Mouse (Mus musculus) lung, embryonic 14.5 days (tissue): ENCODE measurements around the gene Tuba8. TPM values are rescaled to one million over a fixed set of nuclear protein-coding genes. Genes with fewer than 3 reads are reported as not detected.

Experiments
- ATAC-seq: fragments of 200-750 bp; cut with Nextera tagmentation; 2 replicates; pipeline ENCODE4 v1.8.0; 2017; ENCODE audit warnings: mild to moderate bottlenecking, moderate TSS enrichment, moderate library complexity; ENCODE audit not compliant: insufficient read depth
- DNase-seq: peaks from one replicate; pipeline ENCODE4 v3.0.0-alpha.2; 2015
- H3K27ac ChIP-seq: fragments of 300-500 bp; sonication (generic); 2 replicates; pipeline ENCODE4 v1.5.1; 2014; ENCODE audit warnings: low read depth, mild to moderate bottlenecking, moderate library complexity
- H3K27me3 ChIP-seq: fragments of 300-500 bp; sonication (generic); 2 replicates; pipeline ENCODE4 v1.6.1; 2014; ENCODE audit warnings: low read length, control low read depth; ENCODE audit not compliant: insufficient read depth
- H3K36me3 ChIP-seq: fragments of 300-500 bp; sonication (generic); 2 replicates; pipeline ENCODE4 v1.6.1; 2014; ENCODE audit warnings: control low read depth; ENCODE audit not compliant: insufficient read depth
- H3K4me1 ChIP-seq: fragments of 300-500 bp; sonication (generic); 2 replicates; pipeline ENCODE4 v1.6.1; 2014; ENCODE audit warnings: antibody characterized with exemption, control low read depth; ENCODE audit not compliant: insufficient read depth
- H3K4me2 ChIP-seq: fragments of 300-500 bp; sonication (generic); 2 replicates; pipeline ENCODE4 v1.6.1; 2014; ENCODE audit warnings: mild to moderate bottlenecking
- H3K4me3 ChIP-seq: fragments of 300-500 bp; sonication (generic); 2 replicates; pipeline ENCODE4 v1.5.1; 2014; ENCODE audit warnings: low read depth, low read length
- H3K9ac ChIP-seq: fragments of 300-500 bp; sonication (generic); 2 replicates; pipeline ENCODE4 v1.6.1; 2014
- H3K9me3 ChIP-seq: fragments of 300-500 bp; sonication (generic); 2 replicates; pipeline ENCODE4 v1.6.1; 2016; ENCODE audit warnings: low read depth, low read length, control low read depth
- CTCF ChIP-seq: IDR thresholded peaks from 2 replicates; pipeline ENCODE4 v1.5.1; 2016; ENCODE audit warnings: antibody characterized with exemption, low read depth
- WGBS: fragments of 180-500 bp; shearing (Covaris S2); extraction: QIAGEN DNeasy Blood & Tissue Kit; methylation state at CpG from one replicate; pipeline ENCODE4 v1.1.7; 2014; 5-methylcytosine and 5-hydroxymethylcytosine counted together
- polyA plus RNA-seq: library from polyadenylated mRNA; unstranded; fragments of >200 nt; fragmentation: Nextera tagmentation; extraction: Ambion mirVana; gene quantifications from 2 replicates; pipeline ENCODE4 v1.2.1, GENCODE M21; 2014

Gene Tuba8
- polyA plus RNA-seq, 1 experiment from 2014 or later, result 2.1 TPM

GRCm38 (mm10) chr6:121214667-121215330, 4.3 kb downstream of the Tuba8 start:
- Histone ChIP-seq H3K9ac (no peak overlapping the region), H3K27me3 (peaks cover 22% of the 10 kb centered on the region), H3K4me1 (peaks cover 11% of the 10 kb centered on the region), H3K27ac (no peak overlapping the region), H3K4me3 (no peak overlapping the region), H3K4me2 (no peak overlapping the region), H3K9me3 (no peaks in the 10 kb centered on the region), H3K36me3 (no peaks in the 10 kb centered on the region)
- no peak for TF ChIP-seq CTCF
- 57% methylated on average over 8 of the region's 8 CpGs for WGBS
- DNase-seq, result no peak
- ATAC-seq, result no peak

- peaks cover 17% of the 10 kb centered on the region for H3K27me3 ChIP-seq
- no peak for ATAC-seq
Observed at GRCm38 (mm10) chr6:121215336-121215735, 4.8 kb downstream of the Tuba8 start.

GRCm38 (mm10) chr6:121215896-121216295, 5.4 kb downstream of the Tuba8 start:
- Histone ChIP-seq H3K36me3 (no peaks in the 10 kb centered on the region), H3K27ac (no peak overlapping the region), H3K27me3 (peaks cover 11% of the 10 kb centered on the region), H3K9ac (no peak overlapping the region), H3K4me1 (peaks cover 11% of the 10 kb centered on the region), H3K4me3 (no peak overlapping the region), H3K9me3 (no peaks in the 10 kb centered on the region), H3K4me2 (no peak overlapping the region)
- ATAC-seq (no peak), DNase-seq (no peak)
- WGBS, result 79% methylated on average over 6 of the region's 6 CpGs
- TF ChIP-seq CTCF, result no peak

More at GRCm38 (mm10) chr6:121215336-121215735, 4.8 kb downstream of the Tuba8 start:
- Histone ChIP-seq H3K4me3 (no peak overlapping the region), H3K9me3 (no peaks in the 10 kb centered on the region), H3K27ac (no peak overlapping the region), H3K9ac (no peak overlapping the region), H3K36me3 (no peaks in the 10 kb centered on the region), H3K4me1 (peaks cover 11% of the 10 kb centered on the region), H3K4me2 (no peak overlapping the region)
- TF ChIP-seq CTCF, result no peak
- no peak for DNase-seq
- 53% methylated on average over 5 of the region's 5 CpGs for WGBS

- H3K4me1 ChIP-seq, result peaks cover 6% of the 10 kb centered on the region
- ATAC-seq (no peak), DNase-seq (no peak)
- H3K9me3 ChIP-seq, result no peaks in the 10 kb centered on the region
- no peak for TF ChIP-seq CTCF
- no peaks in the 10 kb centered on the region for H3K36me3 ChIP-seq
- peaks cover 3% of the 10 kb centered on the region for H3K27me3 ChIP-seq
- no peak overlapping the region for H3K4me3 ChIP-seq
- H3K9ac ChIP-seq, result no peak overlapping the region
- no peak overlapping the region for H3K27ac ChIP-seq
- WGBS, result 80% methylated on average over 5 of the region's 5 CpGs
- no peak overlapping the region for H3K4me2 ChIP-seq
Observed at GRCm38 (mm10) chr6:121216589-121217255, 6.2 kb downstream of the Tuba8 start.

- no peak for DNase-seq
- no peak for TF ChIP-seq CTCF
Observed at GRCm38 (mm10) chr6:121218002-121218401, 7.5 kb downstream of the Tuba8 start.

GRCm38 (mm10) chr6:121219406-121219805, 8.9 kb downstream of the Tuba8 start:
- Histone ChIP-seq H3K4me1 (0 out of 2 replicates have a peak, but pooled peaks cover 4% of the 10 kb centered on the region), H3K9ac (no peak overlapping the region), H3K27me3 (no peaks in the 10 kb centered on the region), H3K27ac (no peak overlapping the region), H3K36me3 (no peaks in the 10 kb centered on the region), H3K9me3 (no peaks in the 10 kb centered on the region), H3K4me3 (no peak overlapping the region), H3K4me2 (no peak overlapping the region)
- WGBS, result 73% methylated on average over 4 of the region's 4 CpGs
- TF ChIP-seq CTCF, result no peak
- no peak for ATAC-seq
- no peak for DNase-seq

More at GRCm38 (mm10) chr6:121218002-121218401, 7.5 kb downstream of the Tuba8 start:
- 86% methylated on average over 7 of the region's 7 CpGs for WGBS
- H3K36me3 ChIP-seq, result no peaks in the 10 kb centered on the region
- H3K4me1 ChIP-seq, result 0 out of 2 replicates have a peak, but pooled peaks cover 4% of the 10 kb centered on the region
- no peak overlapping the region for H3K27ac ChIP-seq
- H3K9me3 ChIP-seq, result no peaks in the 10 kb centered on the region
- H3K4me2 ChIP-seq, result no peak overlapping the region
- H3K4me3 ChIP-seq, result no peak overlapping the region
- no peaks in the 10 kb centered on the region for H3K27me3 ChIP-seq
- no peak for ATAC-seq
- no peak overlapping the region for H3K9ac ChIP-seq

GRCm38 (mm10) chr6:121220181-121220580, 9.7 kb downstream of the Tuba8 start:
- no peak overlapping the region for H3K4me3 ChIP-seq
- H3K27me3 ChIP-seq, result no peaks in the 10 kb centered on the region
- H3K27ac ChIP-seq, result no peak overlapping the region
- H3K9me3 ChIP-seq, result no peaks in the 10 kb centered on the region
- no peaks in the 10 kb centered on the region for H3K4me1 ChIP-seq
- no peak overlapping the region for H3K4me2 ChIP-seq
- WGBS, result 85% methylated on average over 10 of the region's 10 CpGs
- no peak overlapping the region for H3K9ac ChIP-seq
- no peaks in the 10 kb centered on the region for H3K36me3 ChIP-seq
- no peak for TF ChIP-seq CTCF
- ATAC-seq, result no peak
- DNase-seq, result no peak
